In the genomic region with DNA sequence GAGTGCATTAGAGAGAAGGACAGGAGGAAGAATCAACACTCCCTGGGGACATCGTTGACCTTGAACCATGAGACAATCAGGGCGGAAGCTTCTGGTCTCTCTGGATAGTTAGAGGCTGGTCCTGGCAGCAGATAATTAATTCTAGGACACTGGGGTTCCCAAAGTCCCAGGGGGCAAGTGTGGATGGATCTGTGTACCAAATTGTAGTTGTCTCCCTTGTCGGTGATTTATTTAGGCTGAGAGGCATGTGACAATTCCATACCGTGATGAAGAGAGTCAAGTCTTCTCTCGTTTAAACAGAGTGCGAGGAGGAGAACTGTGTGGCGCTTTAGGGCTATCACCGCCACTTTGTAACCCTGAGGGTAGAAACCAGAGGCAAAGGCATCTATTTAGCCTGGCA, we compare ENCODE assay signal across 27 mouse cellular contexts.
"Had no signal": no experiment of that assay in that cellular context is flagged by ENCODE, and none has a peak within 500 bp of the region (broad histone marks: within the 10 kb centered on the region; RNA-seq: fewer than 3 reads in every experiment).

No protein-coding gene starts in this region.

- H3K27me3 ChIP-seq: heart, embryonic 13.5 days; heart, embryonic 15.5 days; hindbrain, embryonic 12.5 days; hindbrain, embryonic 13.5 days; hindbrain, embryonic 15.5 days; intestine, embryonic 15.5 days; kidney, embryonic 15.5 days had no signal

- H3K4me3 ChIP-seq: heart, embryonic 12.5 days; heart, embryonic 13.5 days; heart, embryonic 15.5 days; hindbrain, embryonic 10.5 days; hindbrain, embryonic 12.5 days; hindbrain, embryonic 13.5 days; hindbrain, embryonic 15.5 days; intestine, embryonic 15.5 days; kidney, embryonic 15.5 days; layer of hippocampus, adult 2 months; left cerebral cortex, adult 2 months had no signal

- DNase-seq: heart, postnatal 10 days; heart, postnatal 14 days; heart, postnatal 36 days; kidney, adult 11 months; kidney, adult 18-20 months; kidney, adult 2 months; kidney, adult 8-10 months; kidney, postnatal 14 days; kidney, postnatal 25 days; kidney, postnatal 36 days; kidney, postnatal 4 days; layer of hippocampus, adult 9-11 months; layer of hippocampus, postnatal 36 days had no signal

- H3K36me3 ChIP-seq: heart, embryonic 12.5 days; heart, embryonic 13.5 days; heart, embryonic 15.5 days; hindbrain, embryonic 10.5 days; hindbrain, embryonic 12.5 days; hindbrain, embryonic 13.5 days; hindbrain, embryonic 15.5 days; intestine, embryonic 15.5 days; kidney, embryonic 15.5 days had no signal

- H3K4me1 ChIP-seq: heart, embryonic 15.5 days had no signal

- H3K9me3 ChIP-seq: heart, embryonic 12.5 days; heart, embryonic 13.5 days; heart, embryonic 15.5 days; hindbrain, embryonic 10.5 days; hindbrain, embryonic 12.5 days; hindbrain, embryonic 13.5 days; hindbrain, embryonic 15.5 days; intestine, embryonic 15.5 days; kidney, embryonic 15.5 days had no signal

- H3K27ac ChIP-seq: heart, embryonic 13.5 days; heart, embryonic 15.5 days; hindbrain, embryonic 10.5 days; hindbrain, embryonic 12.5 days; hindbrain, embryonic 13.5 days; hindbrain, embryonic 14.5 days; hindbrain, embryonic 15.5 days; hindbrain, postnatal 0 days; intestine, embryonic 15.5 days; kidney, embryonic 15.5 days; kidney, postnatal 0 days; layer of hippocampus, adult 2 months; left cerebral cortex, adult 2 months had no signal
